Mouse (Mus musculus) intestine, postnatal 0 days (tissue): ENCODE measurements around the gene Gba2. TPM values are rescaled to one million over a fixed set of nuclear protein-coding genes. Genes with fewer than 3 reads are reported as not detected.
"Not testable (repeated sequence)": the region's sequence is repeated elsewhere in the genome, so short reads cannot be mapped to it uniquely, and the experiment has no call there.

ENCODE experiments used
- ATAC-seq: fragments of 200-750 bp; cut with Nextera tagmentation; 2 replicates; pipeline ENCODE4 v1.8.0; 2017; ENCODE audit warnings: mild to moderate bottlenecking, moderate TSS enrichment, moderate library complexity
- H3K27ac ChIP-seq: fragments of 300-500 bp; sonication (generic); 2 replicates; pipeline ENCODE4 v1.5.1; 2014; ENCODE audit warnings: mild to moderate bottlenecking, low read depth, low read length, moderate library complexity
- H3K27me3 ChIP-seq: fragments of 300-500 bp; sonication (generic); replicated peaks from 2 replicates; pipeline ENCODE4 v1.6.1; 2014; ENCODE audit warnings: low read length, mixed read lengths; ENCODE audit not compliant: control insufficient read depth, insufficient read depth
- H3K36me3 ChIP-seq: fragments of 300-500 bp; sonication (generic); 2 replicates; pipeline ENCODE4 v1.6.1; 2014; ENCODE audit warnings: mild to moderate bottlenecking, moderate library complexity; ENCODE audit not compliant: control insufficient read depth, insufficient read depth
- H3K4me1 ChIP-seq: fragments of 300-500 bp; sonication (generic); replicated peaks from 2 replicates; pipeline ENCODE4 v1.6.1; 2014; ENCODE audit warnings: antibody characterized with exemption, low read length, mixed read lengths; ENCODE audit not compliant: control insufficient read depth, insufficient read depth
- H3K4me2 ChIP-seq: fragments of 300-500 bp; sonication (generic); replicated peaks from 2 replicates; pipeline ENCODE4 v1.6.1; 2014; ENCODE audit warnings: low read depth, mild to moderate bottlenecking, moderate library complexity
- H3K4me3 ChIP-seq: fragments of 300-500 bp; sonication (generic); 2 replicates; pipeline ENCODE4 v1.5.1; 2014; ENCODE audit warnings: low read depth, low read length
- H3K9ac ChIP-seq: fragments of 300-500 bp; sonication (generic); 2 replicates; pipeline ENCODE4 v1.6.1; 2014; ENCODE audit warnings: mild to moderate bottlenecking, low read depth, low read length
- H3K9me3 ChIP-seq: fragments of 300-500 bp; sonication (generic); 2 replicates; pipeline ENCODE4 v1.6.1; 2016; ENCODE audit warnings: mixed run types; ENCODE audit not compliant: control insufficient read depth
- CTCF ChIP-seq: sonication (generic); IDR thresholded peaks from 2 replicates; pipeline ENCODE4 v1.5.1; 2016; ENCODE audit warnings: low read depth, mild to moderate bottlenecking, control low read depth, antibody characterized with exemption, moderate library complexity
- WGBS: fragments of 180-500 bp; shearing (Covaris S2); extraction: QIAGEN DNeasy Blood & Tissue Kit; methylation state at CpG from one replicate; pipeline ENCODE4 v1.1.7; 2014; 5-methylcytosine and 5-hydroxymethylcytosine counted together
- polyA plus RNA-seq: library from polyadenylated mRNA; unstranded; fragments of >200 nt; fragmentation: Nextera tagmentation; extraction: Ambion mirVana; gene quantifications from 2 replicates; pipeline ENCODE4 v1.2.1, GENCODE M21; 2015

The Gba2 gene
- polyA plus RNA-seq, 1 experiment from 2014 or later: 5.2 TPM

GRCm38 (mm10) chr4:43604099-43604498, 25.4 kb upstream of the Gba2 start:
- Histone ChIP-seq H3K4me3 (no peak overlapping the region), H3K9me3 (no peaks in the 10 kb centered on the region), H3K27ac (no peak overlapping the region), H3K4me1 (no peaks in the 10 kb centered on the region), H3K36me3 (no peaks in the 10 kb centered on the region), H3K27me3 (no peaks in the 10 kb centered on the region), H3K9ac (no peak overlapping the region), H3K4me2 (no peak overlapping the region)
- no peak for ATAC-seq
- 70% methylated on average over 3 of the region's 3 CpGs for WGBS
- TF ChIP-seq CTCF: no peak

GRCm38 (mm10) chr4:43600195-43600934, 21.7 kb upstream of the Gba2 start:
- Histone ChIP-seq H3K9me3 (no peaks in the 10 kb centered on the region), H3K4me2 (no peak overlapping the region), H3K4me3 (no peak overlapping the region), H3K27ac (no peak overlapping the region), H3K27me3 (no peaks in the 10 kb centered on the region), H3K36me3 (no peaks in the 10 kb centered on the region), H3K9ac (no peak overlapping the region), H3K4me1 (no peaks in the 10 kb centered on the region)
- ATAC-seq: no peak
- TF ChIP-seq CTCF: no peak
- WGBS: 77% methylated on average over 9 of the region's 9 CpGs

DNA sequence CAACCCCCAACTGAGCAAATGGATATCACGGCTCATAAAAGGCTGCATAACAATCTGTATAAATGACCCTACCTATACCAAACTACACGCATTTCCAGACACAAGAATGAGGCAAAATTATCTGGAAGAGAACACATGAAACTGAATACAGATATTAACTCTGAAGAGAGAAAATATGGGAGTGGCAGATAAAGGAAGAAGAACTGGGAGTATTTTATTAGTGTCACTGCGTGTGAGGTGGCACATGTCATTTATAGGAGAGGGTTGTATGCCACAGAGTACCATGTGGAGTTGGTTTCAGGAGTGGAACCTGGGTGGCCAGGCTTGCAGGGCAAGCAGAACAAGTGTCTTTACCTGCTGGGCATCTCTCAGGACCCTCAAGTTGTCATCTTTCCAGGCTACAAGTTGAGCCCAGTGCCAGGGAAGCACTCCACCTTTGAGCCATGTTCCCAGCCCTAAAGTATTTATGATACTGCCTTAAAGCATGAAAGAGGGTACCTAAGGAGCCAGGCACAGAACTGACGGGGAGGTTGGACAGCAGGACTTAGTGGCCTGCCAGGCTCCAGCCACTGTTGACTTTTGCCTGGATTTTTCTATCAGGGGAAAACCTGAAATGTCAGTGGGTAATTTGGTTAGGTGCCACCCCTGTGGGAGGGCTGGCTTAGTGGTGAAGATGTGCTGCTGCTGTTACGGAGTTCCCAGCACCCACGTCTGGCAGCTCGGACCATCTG, 20.1 kb upstream of the Gba2 start:
- H3K4me1 ChIP-seq: no peaks in the 10 kb centered on the region

DNA sequence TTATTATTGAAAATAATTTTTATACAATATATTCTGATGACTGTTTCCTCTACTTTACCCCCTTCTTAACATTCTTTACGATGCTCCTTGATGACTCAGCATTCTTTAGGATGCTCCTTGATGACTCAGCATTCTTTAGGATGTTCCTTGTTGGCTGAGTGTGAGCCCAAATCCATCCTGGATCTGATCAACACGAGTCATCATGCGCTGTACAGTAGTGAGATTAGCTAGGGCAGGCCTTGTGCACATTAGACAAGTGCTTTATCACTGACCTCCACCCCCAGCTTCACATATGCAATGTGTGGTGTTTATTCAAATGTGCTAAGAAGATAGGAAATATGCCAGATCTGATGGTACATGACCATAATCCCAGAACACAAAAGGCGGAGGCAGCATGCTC, 19.5 kb upstream of the Gba2 start:
- Histone ChIP-seq H3K27me3 (no peaks in the 10 kb centered on the region), H3K36me3 (no peaks in the 10 kb centered on the region), H3K4me2 (no peak overlapping the region), H3K4me1 (no peaks in the 10 kb centered on the region), H3K4me3 (no peak overlapping the region), H3K27ac (no peak overlapping the region), H3K9ac (no peak overlapping the region), H3K9me3 (no peaks in the 10 kb centered on the region)
- 76% methylated on average over 4 of the region's 4 CpGs for WGBS
- no peak for TF ChIP-seq CTCF
- no peak for ATAC-seq

More for the DNA sequence above, 20.1 kb upstream of the Gba2 start:
- no peak for TF ChIP-seq CTCF
- 73% methylated on average over 7 of the region's 7 CpGs for WGBS
- H3K9me3 ChIP-seq: no peaks in the 10 kb centered on the region
- no peak overlapping the region for H3K4me2 ChIP-seq
- no peak for ATAC-seq
- H3K27me3 ChIP-seq: no peaks in the 10 kb centered on the region
- H3K9ac ChIP-seq: no peak overlapping the region
- H3K27ac ChIP-seq: no peak overlapping the region
- H3K4me3 ChIP-seq: no peak overlapping the region
- H3K36me3 ChIP-seq: no peaks in the 10 kb centered on the region

DNA sequence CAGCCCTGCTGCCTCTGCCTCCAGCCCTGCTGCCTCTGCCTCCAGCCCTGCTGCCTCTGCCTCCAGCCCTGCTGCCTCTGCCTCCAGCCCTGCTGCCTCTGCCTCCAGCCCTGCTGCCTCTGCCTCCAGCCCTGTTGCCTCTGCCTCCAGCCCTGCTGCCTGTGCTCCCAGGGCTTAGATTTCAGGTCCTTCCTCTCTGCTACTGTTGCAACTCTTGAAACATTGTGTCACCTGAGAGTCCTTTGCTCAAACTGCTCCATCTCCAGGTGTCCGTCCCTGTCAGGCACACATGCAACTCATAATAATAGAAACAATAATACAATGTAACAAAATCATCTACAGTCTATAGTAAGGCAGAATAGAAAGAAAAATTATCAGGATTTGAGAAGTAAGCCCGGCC, 17.9 kb upstream of the Gba2 start:
- not testable (repeated sequence) for ATAC-seq, H3K4me1 ChIP-seq, H3K4me3 ChIP-seq, H3K9me3 ChIP-seq, H3K9ac ChIP-seq, H3K36me3 ChIP-seq, H3K27me3 ChIP-seq, H3K27ac ChIP-seq, H3K4me2 ChIP-seq
- WGBS: 86% methylated on average over 2 of the region's 2 CpGs

DNA sequence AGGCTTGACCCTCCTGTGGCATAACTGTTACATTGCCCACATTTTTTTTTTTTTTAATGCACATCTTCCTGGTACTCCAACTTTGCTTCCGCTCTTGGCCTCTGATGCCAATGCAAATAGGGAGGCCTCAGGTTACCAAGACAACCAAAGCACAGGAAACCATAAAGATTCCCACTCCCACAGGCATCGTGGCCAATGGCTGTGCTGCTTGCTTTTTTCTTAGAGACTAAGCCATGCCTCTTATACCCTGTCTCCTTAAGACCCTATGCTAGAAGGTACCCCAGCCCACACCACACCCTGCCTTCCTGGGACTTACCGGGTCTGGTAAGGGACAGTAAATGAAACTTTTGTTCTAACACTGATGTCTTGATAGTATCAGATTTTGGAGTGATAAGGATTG, 14.8 kb upstream of the Gba2 start:
- Histone ChIP-seq H3K36me3 (no peaks in the 10 kb centered on the region), H3K4me1 (no peaks in the 10 kb centered on the region), H3K27me3 (no peaks in the 10 kb centered on the region), H3K4me3 (no peak overlapping the region), H3K4me2 (no peak overlapping the region), H3K9ac (no peak overlapping the region), H3K9me3 (no peaks in the 10 kb centered on the region), H3K27ac (no peak overlapping the region)
- ATAC-seq: no peak
- TF ChIP-seq CTCF: no peak
- 32% methylated on average over 3 of the region's 3 CpGs for WGBS
